Mouse (Mus musculus): ENCODE measurements around the gene Rnf43. TPM values are rescaled to one million over a fixed set of nuclear protein-coding genes. Genes with fewer than 3 reads are reported as not detected.
A peak's percentile ranks its signal among the peaks of the same experiment; 100 is the strongest.

Gene Rnf43
- polyA plus RNA-seq, 1 experiment, result 0.08 TPM

DNA sequence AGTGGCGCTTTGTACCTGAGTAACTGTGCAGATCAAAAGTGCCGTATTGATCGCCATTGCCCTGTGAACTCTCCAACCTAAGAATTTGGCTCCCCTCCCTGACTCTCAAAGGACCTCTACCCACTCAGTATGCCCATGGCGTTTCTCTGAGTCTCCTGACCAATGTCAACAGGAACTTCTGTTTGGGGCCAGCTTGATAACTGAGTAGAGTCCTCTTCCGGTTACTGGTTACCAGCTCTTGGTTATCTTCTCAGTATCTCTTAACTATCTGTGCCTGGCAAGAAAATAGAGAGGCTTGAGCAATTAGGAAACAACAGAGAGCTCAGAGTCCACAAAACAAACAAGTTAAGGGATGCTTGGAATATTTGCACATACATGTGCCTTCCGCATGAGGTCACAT, 38.6 kb downstream of the Rnf43 start:
- H3K4me3 ChIP-seq (replicated peaks), result no peak overlapping the region
- H3K4me1 ChIP-seq (ENCODE audit: control insufficient read depth), result peaks cover 72% of the 10 kb centered on the region
- H3K36me3 ChIP-seq (ENCODE audit: control insufficient read depth), result peaks cover 2% of the 10 kb centered on the region; the same call in 1 of the 2 replicates
- TF ChIP-seq TAL1 (IDR thresholded peaks at IDR 0.05; ENCODE audit: low read length) (no peak), GATA1 (IDR thresholded peaks at IDR 0.05; ENCODE audit: low read length) (no peak)
- H3K9me3 ChIP-seq (ENCODE audit: control insufficient read depth, low read length), result no peaks in the 10 kb centered on the region
- H3K27me3 ChIP-seq (ENCODE audit: control insufficient read depth), result no peaks in the 10 kb centered on the region

DNA sequence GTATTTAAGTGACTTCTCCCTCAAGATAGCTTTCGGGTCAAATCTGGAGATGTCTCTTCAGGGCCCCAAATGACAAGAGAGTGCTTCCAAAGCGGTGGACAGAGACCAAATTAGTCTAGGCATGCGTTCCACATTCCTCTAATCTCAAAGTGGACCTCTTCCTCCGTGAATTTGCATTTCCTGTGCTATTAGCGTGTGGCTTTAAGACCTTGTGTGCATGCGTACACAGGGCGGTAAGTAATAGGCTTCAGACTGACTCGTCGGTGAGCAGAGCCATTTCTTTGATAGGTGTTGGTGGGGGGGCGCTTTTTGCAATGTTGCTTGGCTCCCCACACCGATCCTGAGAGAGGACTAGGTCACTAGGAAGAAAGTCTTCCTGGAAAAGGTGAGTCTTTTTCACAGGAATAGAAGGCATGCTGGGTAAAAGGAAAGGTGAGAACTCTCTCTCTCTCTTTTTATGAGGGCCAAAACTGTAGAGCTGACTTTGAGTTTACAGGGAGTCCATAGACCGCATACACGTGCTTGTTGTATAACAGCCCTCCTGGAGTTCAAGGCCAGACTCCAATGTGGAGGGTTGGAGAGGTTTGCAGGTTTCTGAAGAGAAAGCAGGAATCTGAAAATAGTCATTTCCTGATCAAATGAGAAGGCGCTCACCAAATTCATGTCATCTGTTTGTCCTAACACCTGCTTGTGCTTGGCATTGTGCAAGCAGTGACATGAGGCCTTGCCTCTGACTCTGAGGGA, 39.5 kb downstream of the Rnf43 start:
- Histone ChIP-seq H3K4me3 (replicated peaks) (no peak overlapping the region), H3K9me3 (ENCODE audit: control insufficient read depth, low read length) (no peaks in the 10 kb centered on the region), H3K36me3 (ENCODE audit: control insufficient read depth) (peaks cover 2% of the 10 kb centered on the region; the same call in 1 of the 2 replicates), H3K27me3 (ENCODE audit: control insufficient read depth) (no peaks in the 10 kb centered on the region), H3K4me1 (ENCODE audit: control insufficient read depth) (peaks cover 69% of the 10 kb centered on the region)
- no peak for TF ChIP-seq TAL1 (IDR thresholded peaks at IDR 0.05; ENCODE audit: low read length)
- no peak for TF ChIP-seq GATA1 (IDR thresholded peaks at IDR 0.05; ENCODE audit: low read length)

DNA sequence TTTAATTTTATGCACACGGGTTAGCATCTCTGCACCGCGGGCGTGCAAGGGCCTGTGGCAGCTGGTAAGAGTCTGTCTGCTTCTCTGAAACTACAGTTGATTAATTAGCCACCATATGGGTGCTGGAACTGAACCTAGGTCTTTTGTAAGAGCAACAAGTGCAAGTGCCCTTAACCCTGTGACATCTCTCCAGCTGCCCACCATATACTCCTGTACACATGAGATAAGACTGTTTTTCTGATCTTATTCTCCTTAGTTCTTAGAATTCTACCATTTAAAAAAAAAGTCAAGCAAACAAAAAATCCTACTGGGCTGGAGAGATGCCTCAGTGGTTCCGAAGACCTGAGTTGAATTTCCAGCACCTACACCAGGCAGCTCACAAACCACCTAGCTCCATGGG, 41.1 kb downstream of the Rnf43 start:
- peaks cover 2% of the 10 kb centered on the region; the same call in 1 of the 2 replicates for H3K36me3 ChIP-seq (ENCODE audit: control insufficient read depth)
- peaks cover 76% of the 10 kb centered on the region for H3K4me1 ChIP-seq (ENCODE audit: control insufficient read depth)
- H3K4me3 ChIP-seq (replicated peaks), result no peak overlapping the region
- H3K9me3 ChIP-seq (ENCODE audit: control insufficient read depth, low read length), result no peaks in the 10 kb centered on the region
- no peaks in the 10 kb centered on the region for H3K27me3 ChIP-seq (ENCODE audit: control insufficient read depth)
- TF ChIP-seq GATA1 (IDR thresholded peaks at IDR 0.05; ENCODE audit: low read length), result no peak
- TF ChIP-seq TAL1 (IDR thresholded peaks at IDR 0.05; ENCODE audit: low read length), result peak; percentile 47; the same call in 2 of the 3 replicates

DNA sequence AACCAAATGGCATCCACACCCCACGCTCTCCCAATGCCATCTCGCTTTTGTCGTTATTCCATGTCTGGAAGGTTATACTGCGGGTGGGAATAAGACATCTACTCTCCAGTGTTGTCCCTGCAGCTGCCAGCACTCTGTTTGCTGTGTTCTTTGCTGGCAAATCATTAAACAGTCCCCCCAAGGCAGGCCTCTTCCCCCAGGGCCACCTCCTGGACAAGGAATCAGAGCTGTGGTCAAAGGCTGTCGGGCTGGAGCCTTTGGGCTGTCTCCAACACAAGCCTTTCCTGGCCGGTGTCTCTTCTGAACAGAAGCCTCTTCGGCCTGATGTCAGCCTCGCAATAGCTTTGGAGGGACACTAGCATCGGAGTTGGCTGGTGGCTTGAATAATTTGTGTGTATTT, 41.8 kb downstream of the Rnf43 start:
- H3K9me3 ChIP-seq (ENCODE audit: control insufficient read depth, low read length), result no peaks in the 10 kb centered on the region
- no peak overlapping the region for H3K4me3 ChIP-seq (replicated peaks)
- H3K27me3 ChIP-seq (ENCODE audit: control insufficient read depth), result no peaks in the 10 kb centered on the region
- peaks cover 2% of the 10 kb centered on the region; the same call in 1 of the 2 replicates for H3K36me3 ChIP-seq (ENCODE audit: control insufficient read depth)
- H3K4me1 ChIP-seq (ENCODE audit: control insufficient read depth), result peaks cover 82% of the 10 kb centered on the region
- TF ChIP-seq TAL1 (IDR thresholded peaks at IDR 0.05; ENCODE audit: low read length) (no peak), GATA1 (IDR thresholded peaks at IDR 0.05; ENCODE audit: low read length) (no peak)

DNA sequence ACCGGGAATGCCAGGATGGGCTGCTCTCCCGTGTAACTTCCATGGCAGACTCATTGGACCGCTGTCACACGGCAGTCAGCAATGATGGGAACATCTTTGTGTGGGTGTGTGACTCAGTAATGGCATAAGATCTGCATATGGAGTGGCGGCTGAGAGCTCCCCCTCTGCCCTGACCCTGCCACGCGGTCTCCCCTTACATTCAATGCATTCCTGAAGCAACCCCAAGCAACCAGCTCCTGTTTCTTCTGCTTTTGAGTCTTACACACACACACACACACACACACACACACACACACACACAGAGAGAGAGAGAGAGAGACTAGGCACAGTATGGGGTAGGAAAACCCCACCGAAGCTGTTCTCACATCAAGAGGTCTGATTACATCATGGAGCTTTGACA, 45.0 kb downstream of the Rnf43 start:
- Histone ChIP-seq H3K4me1 (ENCODE audit: control insufficient read depth) (peaks cover 84% of the 10 kb centered on the region), H3K36me3 (ENCODE audit: control insufficient read depth) (peaks cover 2% of the 10 kb centered on the region; the same call in 1 of the 2 replicates), H3K9me3 (ENCODE audit: control insufficient read depth, low read length) (no peaks in the 10 kb centered on the region), H3K4me3 (replicated peaks) (no peak overlapping the region), H3K27me3 (ENCODE audit: control insufficient read depth) (no peaks in the 10 kb centered on the region)
- TF ChIP-seq TAL1 (IDR thresholded peaks at IDR 0.05; ENCODE audit: low read length) (no peak), GATA1 (IDR thresholded peaks at IDR 0.05; ENCODE audit: low read length) (no peak)

DNA sequence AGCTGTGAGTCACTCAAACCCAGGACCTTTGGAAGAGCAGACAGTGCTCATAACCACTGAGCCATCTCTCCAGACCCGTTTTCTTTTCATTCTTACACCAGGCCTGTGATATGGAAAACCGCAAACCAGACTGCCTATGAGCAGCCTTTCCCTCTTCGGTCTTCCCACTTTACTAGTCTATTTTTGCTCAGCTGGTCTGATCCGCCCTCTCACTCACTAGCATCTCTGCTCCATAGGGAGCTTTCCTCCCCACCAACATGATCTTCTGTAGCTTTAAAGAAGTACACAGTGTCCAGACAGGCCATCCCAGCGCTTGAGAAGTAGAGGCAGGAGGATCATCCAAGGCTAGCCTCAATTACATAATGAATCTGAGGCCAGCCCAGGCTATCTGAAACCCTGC, 46.5 kb downstream of the Rnf43 start:
- Histone ChIP-seq H3K4me3 (replicated peaks) (no peak overlapping the region), H3K9me3 (ENCODE audit: control insufficient read depth, low read length) (no peaks in the 10 kb centered on the region), H3K27me3 (ENCODE audit: control insufficient read depth) (no peaks in the 10 kb centered on the region), H3K36me3 (ENCODE audit: control insufficient read depth) (peaks cover 2% of the 10 kb centered on the region; the same call in 1 of the 2 replicates), H3K4me1 (ENCODE audit: control insufficient read depth) (peaks cover 79% of the 10 kb centered on the region)
- TF ChIP-seq TAL1 (IDR thresholded peaks at IDR 0.05; ENCODE audit: low read length) (no peak), GATA1 (IDR thresholded peaks at IDR 0.05; ENCODE audit: low read length) (no peak)

DNA sequence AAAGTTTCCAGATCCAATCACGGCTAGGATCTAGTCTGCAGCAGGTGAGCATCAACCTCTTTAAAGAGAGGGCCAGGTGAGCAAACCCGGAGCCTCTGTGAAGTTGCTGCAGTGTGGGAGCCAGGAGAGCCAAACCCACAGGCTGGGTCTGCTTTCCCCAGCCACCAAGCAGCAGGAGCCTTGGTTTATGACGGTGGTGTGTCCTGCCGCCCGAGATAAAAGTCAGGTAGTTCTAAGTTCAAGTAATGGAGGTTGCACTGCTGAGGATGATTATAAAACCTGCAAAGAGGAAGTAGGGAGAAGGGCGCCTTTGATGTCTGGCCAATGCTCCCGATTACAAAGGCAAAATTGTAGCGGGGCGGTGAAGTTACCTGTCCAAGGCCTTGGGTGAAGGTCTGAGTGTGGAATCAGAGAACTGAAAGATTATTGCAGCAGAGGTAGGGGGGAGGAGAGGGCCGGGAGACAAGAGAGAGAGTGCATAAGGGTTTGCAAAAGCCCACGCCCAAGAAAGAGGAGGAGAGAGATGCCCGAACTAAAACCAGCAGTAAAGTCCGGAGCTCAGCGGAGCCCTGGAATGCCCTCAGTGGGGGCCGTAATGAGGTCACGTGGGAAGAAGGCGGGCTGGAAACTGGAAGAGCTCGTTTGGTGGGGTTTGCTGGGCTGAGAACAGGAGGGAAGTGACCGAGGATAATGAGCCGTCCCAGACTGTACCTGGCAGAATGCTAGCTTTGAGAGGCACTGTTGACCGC, 47.2 kb downstream of the Rnf43 start:
- Histone ChIP-seq H3K36me3 (ENCODE audit: control insufficient read depth) (peaks cover 2% of the 10 kb centered on the region; the same call in 1 of the 2 replicates), H3K4me1 (ENCODE audit: control insufficient read depth) (peaks cover 72% of the 10 kb centered on the region), H3K9me3 (ENCODE audit: control insufficient read depth, low read length) (no peaks in the 10 kb centered on the region), H3K4me3 (replicated peaks) (peak overlapping the region; percentile 37), H3K27me3 (ENCODE audit: control insufficient read depth) (no peaks in the 10 kb centered on the region)
- TF ChIP-seq GATA1 (IDR thresholded peaks at IDR 0.05; ENCODE audit: low read length), result no peak

DNA sequence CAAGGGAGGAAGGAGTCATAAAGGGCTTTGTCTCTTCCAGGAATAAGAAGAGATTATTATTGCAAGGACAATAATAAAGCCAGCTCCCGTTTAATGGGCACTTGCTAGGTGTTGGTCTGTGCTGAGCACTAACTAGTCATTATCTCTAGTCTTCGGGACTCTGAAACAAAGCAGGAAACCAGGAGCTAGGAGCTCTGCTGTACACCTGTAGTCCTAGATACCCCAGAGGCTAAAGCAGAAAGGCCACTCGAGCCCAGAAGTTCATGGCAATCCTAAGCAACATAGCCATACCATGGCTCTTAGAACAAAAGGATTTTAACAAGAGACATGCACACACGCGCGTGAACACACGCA, 47.7 kb downstream of the Rnf43 start:
- Histone ChIP-seq H3K4me1 (ENCODE audit: control insufficient read depth) (peaks cover 72% of the 10 kb centered on the region), H3K36me3 (ENCODE audit: control insufficient read depth) (peaks cover 2% of the 10 kb centered on the region; the same call in 1 of the 2 replicates), H3K4me3 (replicated peaks) (peak overlapping the region; percentile 37), H3K9me3 (ENCODE audit: control insufficient read depth, low read length) (no peaks in the 10 kb centered on the region), H3K27me3 (ENCODE audit: control insufficient read depth) (no peaks in the 10 kb centered on the region)
- TF ChIP-seq GATA1 (IDR thresholded peaks at IDR 0.05; ENCODE audit: low read length) (no peak), TAL1 (IDR thresholded peaks at IDR 0.05; ENCODE audit: low read length) (no peak)

DNA sequence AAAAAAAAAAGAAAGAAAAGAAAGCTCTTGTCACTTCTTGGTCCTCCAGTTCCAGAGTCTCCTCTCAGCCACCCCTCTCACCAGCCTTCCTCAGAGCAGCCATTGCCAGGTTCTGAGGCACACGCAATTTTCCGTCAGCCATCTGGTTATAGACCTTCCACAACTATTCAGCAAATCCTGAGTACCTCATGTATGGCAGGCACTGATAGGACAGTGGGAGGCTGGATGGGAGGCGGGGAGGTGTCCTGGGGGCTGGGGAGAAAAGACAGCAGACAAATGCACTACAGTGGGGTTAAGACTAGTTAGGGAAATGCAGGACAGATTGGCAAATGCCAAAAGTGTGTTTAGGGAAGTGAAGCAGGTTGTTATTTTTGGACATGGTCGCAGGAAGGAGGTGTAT, 49.7 kb downstream of the Rnf43 start:
- H3K4me1 ChIP-seq (ENCODE audit: control insufficient read depth), result peaks cover 74% of the 10 kb centered on the region
- no peaks in the 10 kb centered on the region for H3K9me3 ChIP-seq (ENCODE audit: control insufficient read depth, low read length)
- H3K36me3 ChIP-seq (ENCODE audit: control insufficient read depth), result no peaks in the 10 kb centered on the region
- TF ChIP-seq TAL1 (IDR thresholded peaks at IDR 0.05; ENCODE audit: low read length) (no peak), GATA1 (IDR thresholded peaks at IDR 0.05; ENCODE audit: low read length) (no peak)
- H3K27me3 ChIP-seq (ENCODE audit: control insufficient read depth), result no peaks in the 10 kb centered on the region
- H3K4me3 ChIP-seq (replicated peaks), result no peak overlapping the region
